Mouse (Mus musculus): ENCODE results near the gene Cda. TPM values are rescaled to one million over a fixed set of nuclear protein-coding genes. Genes with fewer than 3 reads are reported as not detected.

Gene Cda
- polyA plus RNA-seq, 1 experiment, result 1.0 TPM

DNA sequence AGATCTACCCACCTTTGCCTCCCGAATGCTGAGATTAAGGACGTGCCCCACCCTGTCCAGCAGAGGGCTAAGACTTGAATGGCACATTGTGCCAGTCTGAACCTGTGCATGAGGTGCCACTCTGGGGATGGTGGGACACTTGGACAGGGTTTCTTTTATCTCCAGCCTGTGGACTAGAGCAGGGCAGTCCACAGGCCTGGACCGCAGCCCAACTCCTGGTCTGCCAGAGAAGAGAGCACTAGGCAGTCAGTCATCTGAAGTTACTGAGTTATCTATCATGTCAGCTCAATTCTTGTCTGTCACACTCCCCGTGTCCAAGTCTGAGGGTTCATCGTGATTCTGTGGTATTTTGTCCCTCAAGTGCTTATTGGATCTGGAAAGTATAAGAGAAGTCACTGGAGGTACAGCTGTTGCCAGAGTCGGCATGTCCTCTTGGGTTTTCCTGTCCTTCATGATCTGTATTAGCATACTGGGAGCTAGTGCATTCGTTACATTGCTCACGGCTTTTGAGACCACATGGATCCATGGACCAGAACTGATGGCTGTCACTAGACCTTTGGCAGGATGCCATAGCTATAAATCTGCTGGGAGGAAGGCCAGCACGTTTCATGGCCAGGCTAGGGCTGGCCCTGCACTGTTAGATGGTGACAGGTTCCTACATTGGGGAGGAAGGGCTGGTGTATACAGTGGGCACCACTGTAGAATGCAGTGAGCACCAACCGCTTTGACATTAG lies 14.2 kb downstream of the Cda start:
- Histone ChIP-seq H3K4me1 (ENCODE audit: control insufficient read depth, insufficient read depth, low read length) (no peaks in the 10 kb centered on the region), H3K27ac (ENCODE audit: insufficient read depth, low read length) (no peak overlapping the region), H3K4me3 (ENCODE audit: insufficient read depth, low read length) (no peak overlapping the region)
- TF ChIP-seq CTCF (IDR thresholded peaks at IDR 0.05; ENCODE audit: borderline replicate concordance, insufficient read depth, low read length) (no peak), POLR2A (IDR thresholded peaks at IDR 0.05; ENCODE audit: low read depth, low read length) (no peak)

DNA sequence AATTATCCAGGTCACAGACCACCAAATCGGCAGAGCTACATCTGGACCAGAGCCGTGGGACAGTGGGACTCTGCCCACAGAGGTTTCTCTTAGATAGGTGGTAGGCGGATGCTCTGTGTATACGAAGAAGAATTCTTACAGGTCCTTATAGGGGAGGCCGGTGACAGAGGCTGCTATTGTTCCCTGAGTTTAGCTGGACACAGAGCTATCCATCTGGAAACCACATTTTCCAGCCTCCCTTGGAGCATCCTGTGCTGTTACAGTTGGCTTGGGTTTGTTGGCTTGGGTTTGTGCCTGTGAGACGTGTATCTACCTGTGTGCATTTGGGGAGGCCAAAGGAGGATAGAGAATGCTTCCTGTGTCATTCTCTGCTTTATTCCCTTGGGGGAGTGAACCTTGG lies 15.1 kb downstream of the Cda start:
- no peak for TF ChIP-seq POLR2A (IDR thresholded peaks at IDR 0.05; ENCODE audit: low read depth, low read length)
- TF ChIP-seq CTCF (IDR thresholded peaks at IDR 0.05; ENCODE audit: borderline replicate concordance, insufficient read depth, low read length), result no peak
- H3K4me1 ChIP-seq (ENCODE audit: control insufficient read depth, insufficient read depth, low read length), result no peaks in the 10 kb centered on the region
- H3K27ac ChIP-seq (ENCODE audit: insufficient read depth, low read length), result no peak overlapping the region
- no peak overlapping the region for H3K4me3 ChIP-seq (ENCODE audit: insufficient read depth, low read length)

DNA sequence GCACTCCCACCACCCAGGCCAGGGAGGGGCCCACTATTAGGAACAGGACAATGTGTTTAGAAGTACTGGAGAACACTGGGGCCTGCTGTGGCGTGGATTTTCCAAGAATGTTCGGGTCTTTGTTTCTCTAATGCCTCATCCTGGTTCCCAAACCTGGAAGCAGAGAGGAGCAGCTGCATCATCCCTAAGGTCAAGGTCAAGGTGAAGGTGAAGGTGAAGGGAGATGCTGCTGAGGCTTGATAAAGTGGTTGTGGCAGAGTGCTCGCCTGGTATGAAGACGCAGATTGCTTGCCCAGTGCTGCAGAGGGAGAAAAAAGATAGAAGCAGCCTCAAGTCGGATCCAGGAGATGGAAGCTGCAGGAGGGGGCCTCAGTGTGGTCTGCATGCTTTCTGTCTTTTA lies 16.0 kb downstream of the Cda start:
- TF ChIP-seq POLR2A (IDR thresholded peaks at IDR 0.05; ENCODE audit: low read depth, low read length) (no peak), CTCF (IDR thresholded peaks at IDR 0.05; ENCODE audit: borderline replicate concordance, insufficient read depth, low read length) (no peak)
- H3K4me1 ChIP-seq (ENCODE audit: control insufficient read depth, insufficient read depth, low read length), result no peaks in the 10 kb centered on the region

DNA sequence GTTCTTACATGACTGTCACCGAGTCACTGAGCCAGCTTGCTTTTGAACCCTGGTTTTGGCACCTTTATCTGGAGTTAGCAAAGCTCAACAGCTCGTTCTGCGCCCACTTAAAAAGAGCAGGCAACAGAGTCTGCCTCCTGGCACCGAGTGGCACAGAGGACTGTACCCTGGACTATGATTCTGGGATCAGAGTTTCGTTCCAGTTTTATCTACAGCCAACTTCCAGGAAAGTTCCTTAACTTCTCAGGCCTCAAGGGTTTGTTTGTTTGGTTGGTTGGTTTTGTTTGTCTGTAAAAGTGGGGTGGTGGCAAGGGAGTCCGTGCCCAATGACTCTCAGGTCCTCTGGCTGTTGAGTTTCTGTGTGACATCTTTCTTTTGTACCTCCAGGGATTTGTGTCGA lies 19.1 kb downstream of the Cda start:
- H3K4me1 ChIP-seq (ENCODE audit: control insufficient read depth, insufficient read depth, low read length), result no peaks in the 10 kb centered on the region
- TF ChIP-seq CTCF (IDR thresholded peaks at IDR 0.05; ENCODE audit: borderline replicate concordance, insufficient read depth, low read length) (no peak), POLR2A (IDR thresholded peaks at IDR 0.05; ENCODE audit: low read depth, low read length) (no peak)

More for the DNA sequence above, 16.0 kb downstream of the Cda start:
- Histone ChIP-seq H3K4me3 (ENCODE audit: insufficient read depth, low read length) (no peak overlapping the region), H3K27ac (ENCODE audit: insufficient read depth, low read length) (no peak overlapping the region)

DNA sequence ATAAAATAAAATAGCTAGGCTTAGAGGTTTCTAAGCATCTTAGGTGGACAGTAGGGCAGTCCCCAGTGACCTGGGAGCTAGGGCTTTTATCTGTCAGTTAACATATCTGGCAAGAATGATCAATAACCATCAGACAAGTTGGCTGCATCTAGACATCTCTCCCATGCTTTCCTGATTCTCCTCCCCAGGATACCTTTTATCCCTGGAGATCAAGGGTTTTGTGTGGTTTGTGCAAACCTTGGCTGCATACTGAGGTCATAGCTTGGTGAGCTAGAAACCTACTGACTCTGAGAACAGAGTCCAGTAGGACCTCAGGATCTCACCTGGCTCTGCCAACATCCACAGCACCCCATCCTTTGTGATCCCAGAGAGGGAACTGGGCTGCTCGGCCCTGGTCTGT lies 20.5 kb downstream of the Cda start:
- Histone ChIP-seq H3K27ac (ENCODE audit: insufficient read depth, low read length) (no peak overlapping the region), H3K4me1 (ENCODE audit: control insufficient read depth, insufficient read depth, low read length) (peaks cover 6% of the 10 kb centered on the region; the same call in 1 of the 2 replicates), H3K4me3 (ENCODE audit: insufficient read depth, low read length) (no peak overlapping the region)
- TF ChIP-seq CTCF (IDR thresholded peaks at IDR 0.05; ENCODE audit: borderline replicate concordance, insufficient read depth, low read length) (no peak), POLR2A (IDR thresholded peaks at IDR 0.05; ENCODE audit: low read depth, low read length) (no peak)

More for the DNA sequence above, 19.1 kb downstream of the Cda start:
- Histone ChIP-seq H3K27ac (ENCODE audit: insufficient read depth, low read length) (no peak overlapping the region), H3K4me3 (ENCODE audit: insufficient read depth, low read length) (no peak overlapping the region)

DNA sequence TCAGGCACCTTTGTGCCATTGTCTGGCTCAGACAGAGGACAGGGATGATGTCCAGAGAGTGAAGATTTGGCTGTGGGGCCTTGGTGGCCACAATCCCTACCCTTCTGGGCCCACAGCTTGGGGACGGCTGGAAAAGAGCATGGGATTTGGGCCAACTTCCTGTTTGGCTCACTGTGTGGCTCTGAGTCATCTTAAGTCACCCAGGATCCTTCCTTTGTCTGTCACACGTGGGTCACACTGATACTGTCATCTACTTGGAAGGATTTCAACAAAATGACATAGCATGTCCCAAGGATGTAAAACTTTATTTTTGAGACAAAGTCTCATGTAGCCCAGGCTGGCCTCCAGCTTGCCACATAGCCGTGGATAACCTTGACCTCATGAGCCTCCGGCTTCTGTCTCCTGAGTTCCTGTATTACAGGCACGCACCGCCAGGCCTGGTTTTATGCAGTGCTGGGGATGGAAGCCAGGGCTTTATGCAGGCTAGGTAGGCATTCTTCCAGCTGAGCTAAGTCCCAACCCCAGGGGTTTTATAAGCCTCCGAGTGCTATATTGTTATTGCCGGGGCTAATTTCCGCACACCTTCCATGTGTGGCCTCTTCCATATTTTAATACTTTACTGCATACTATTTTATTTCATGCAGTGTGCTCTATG lies 22.8 kb downstream of the Cda start:
- no peak for TF ChIP-seq CTCF (IDR thresholded peaks at IDR 0.05; ENCODE audit: borderline replicate concordance, insufficient read depth, low read length)
- TF ChIP-seq POLR2A (IDR thresholded peaks at IDR 0.05; ENCODE audit: low read depth, low read length), result no peak
- no peak overlapping the region for H3K27ac ChIP-seq (ENCODE audit: insufficient read depth, low read length)
- H3K4me1 ChIP-seq (ENCODE audit: control insufficient read depth, insufficient read depth, low read length), result peaks cover 6% of the 10 kb centered on the region; the same call in 1 of the 2 replicates
- H3K4me3 ChIP-seq (ENCODE audit: insufficient read depth, low read length), result no peak overlapping the region

DNA sequence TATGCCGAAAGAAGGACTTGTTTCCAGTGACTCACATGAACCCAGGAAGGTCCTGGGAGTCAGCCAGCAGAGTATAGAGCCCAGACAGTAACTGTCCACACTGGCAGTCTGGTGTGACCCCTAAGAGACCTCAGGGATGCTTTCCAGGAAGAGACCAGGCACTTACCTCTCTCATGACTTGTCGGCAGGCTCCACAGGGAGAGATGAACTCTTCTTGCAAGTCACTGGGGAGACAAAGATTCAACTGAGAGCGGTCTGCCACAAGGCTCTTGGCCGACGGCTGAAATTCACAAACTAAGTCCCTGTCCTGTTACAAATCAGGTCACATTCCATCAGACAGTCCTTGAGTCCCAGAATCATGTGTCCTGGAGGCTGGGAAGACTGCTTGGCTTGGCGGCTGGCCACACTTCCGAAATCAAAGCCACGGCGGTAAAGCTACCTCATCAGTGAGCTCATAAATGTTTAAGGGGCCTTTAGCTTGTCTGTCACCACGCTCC lies 24.4 kb downstream of the Cda start:
- no peak overlapping the region for H3K27ac ChIP-seq (ENCODE audit: insufficient read depth, low read length)
- no peak overlapping the region for H3K4me3 ChIP-seq (ENCODE audit: insufficient read depth, low read length)
- peaks cover 6% of the 10 kb centered on the region; the same call in 1 of the 2 replicates for H3K4me1 ChIP-seq (ENCODE audit: control insufficient read depth, insufficient read depth, low read length)
- no peak for TF ChIP-seq CTCF (IDR thresholded peaks at IDR 0.05; ENCODE audit: borderline replicate concordance, insufficient read depth, low read length)
- TF ChIP-seq POLR2A (IDR thresholded peaks at IDR 0.05; ENCODE audit: low read depth, low read length), result no peak

DNA sequence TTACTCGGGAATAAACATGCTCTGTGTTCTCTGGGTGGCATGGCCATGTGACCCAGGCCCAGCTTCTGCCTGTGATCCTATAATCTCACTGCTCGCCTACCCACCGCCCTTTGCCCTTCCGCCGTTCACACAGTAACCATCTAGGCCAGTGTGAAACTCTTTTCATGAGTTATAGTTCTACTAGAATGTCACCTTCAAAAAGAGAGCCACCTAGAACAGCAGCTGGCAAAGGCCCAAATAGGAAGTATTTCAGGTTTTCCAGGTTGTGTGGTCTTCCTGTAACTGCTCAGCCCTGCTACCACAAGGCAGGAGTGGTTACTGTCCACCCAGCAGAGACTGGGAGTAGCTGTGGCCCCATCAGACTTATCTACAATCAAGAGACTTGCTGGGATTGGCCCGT lies 25.0 kb downstream of the Cda start:
- Histone ChIP-seq H3K4me3 (ENCODE audit: insufficient read depth, low read length) (no peak overlapping the region), H3K27ac (ENCODE audit: insufficient read depth, low read length) (no peak overlapping the region), H3K4me1 (ENCODE audit: control insufficient read depth, insufficient read depth, low read length) (peaks cover 6% of the 10 kb centered on the region; the same call in 1 of the 2 replicates)
- TF ChIP-seq CTCF (IDR thresholded peaks at IDR 0.05; ENCODE audit: borderline replicate concordance, insufficient read depth, low read length), result no peak
- TF ChIP-seq POLR2A (IDR thresholded peaks at IDR 0.05; ENCODE audit: low read depth, low read length), result no peak

DNA sequence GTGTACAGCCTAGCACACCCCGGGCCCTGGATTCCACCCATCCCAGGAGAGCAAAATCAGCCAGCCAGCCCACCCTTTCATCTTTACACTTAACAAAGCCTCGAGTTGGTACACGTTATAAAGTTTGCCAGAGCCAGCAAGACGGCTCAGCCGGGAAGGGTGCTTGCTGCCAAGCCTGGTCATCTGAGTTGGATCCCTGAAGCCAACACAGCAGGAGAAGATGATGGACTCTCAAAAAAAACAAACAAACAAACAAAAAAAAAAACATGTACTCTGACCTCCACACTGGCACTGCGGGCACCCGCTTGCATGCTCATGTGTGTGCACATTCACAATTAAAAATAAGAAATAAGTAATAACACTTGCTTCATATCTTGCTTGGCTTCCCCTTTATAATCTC lies 25.7 kb downstream of the Cda start:
- peaks cover 6% of the 10 kb centered on the region; the same call in 1 of the 2 replicates for H3K4me1 ChIP-seq (ENCODE audit: control insufficient read depth, insufficient read depth, low read length)
- H3K4me3 ChIP-seq (ENCODE audit: insufficient read depth, low read length), result no peak overlapping the region
- TF ChIP-seq CTCF (IDR thresholded peaks at IDR 0.05; ENCODE audit: borderline replicate concordance, insufficient read depth, low read length) (no peak), POLR2A (IDR thresholded peaks at IDR 0.05; ENCODE audit: low read depth, low read length) (no peak)
- H3K27ac ChIP-seq (ENCODE audit: insufficient read depth, low read length), result no peak overlapping the region

DNA sequence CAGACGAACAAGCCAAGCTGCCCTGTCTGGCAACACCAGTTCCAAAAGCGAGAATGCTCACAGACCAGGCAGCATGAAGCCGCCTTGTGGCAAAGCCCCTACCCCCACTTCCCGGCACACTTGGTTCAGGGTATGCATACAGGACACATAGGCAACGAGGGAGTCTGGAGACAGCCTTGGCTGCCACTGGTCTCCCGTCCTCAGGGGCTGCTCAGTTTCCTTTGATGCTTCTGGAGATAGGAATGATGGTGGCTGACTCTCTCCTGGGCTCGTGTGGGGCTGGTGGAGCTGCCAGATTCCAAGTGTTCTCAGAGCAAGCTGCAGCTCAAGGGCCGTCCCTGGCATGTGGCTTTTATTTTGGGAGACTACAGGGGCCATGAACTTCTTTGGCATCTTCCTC lies 26.4 kb downstream of the Cda start:
- Histone ChIP-seq H3K4me1 (ENCODE audit: control insufficient read depth, insufficient read depth, low read length) (peaks cover 6% of the 10 kb centered on the region; the same call in 1 of the 2 replicates), H3K4me3 (ENCODE audit: insufficient read depth, low read length) (no peak overlapping the region), H3K27ac (ENCODE audit: insufficient read depth, low read length) (no peak overlapping the region)
- TF ChIP-seq POLR2A (IDR thresholded peaks at IDR 0.05; ENCODE audit: low read depth, low read length) (no peak), CTCF (IDR thresholded peaks at IDR 0.05; ENCODE audit: borderline replicate concordance, insufficient read depth, low read length) (no peak)
